Mouse (Mus musculus): ENCODE results near the gene Zer1.
A peak's percentile ranks its signal among the peaks of the same experiment; 100 is the strongest.

The Zer1 gene

GRCm38 (mm10) chr2:30130156-30130555 is 5.8 kb upstream of the Zer1 start:
- DNase-seq (ENCODE audit: inconsistent age in 2 of 2, low spot score in 1 of 2) = no peak

GRCm38 (mm10) chr2:30128789-30129188 is 4.4 kb upstream of the Zer1 start:
- DNase-seq (ENCODE audit: inconsistent age in 2 of 2, low spot score in 1 of 2) = peak in 1 of 2 experiments; percentile 81

- no peak for DNase-seq (ENCODE audit: inconsistent age in 2 of 2, low spot score in 1 of 2)
Measured at GRCm38 (mm10) chr2:30123729-30124471, 485 bp downstream of the Zer1 start.

- DNase-seq (ENCODE audit: inconsistent age in 2 of 2, low spot score in 1 of 2) = no peak
Measured at GRCm38 (mm10) chr2:30122766-30123165, 1.6 kb downstream of the Zer1 start.

- no peak for DNase-seq (ENCODE audit: inconsistent age in 2 of 2, low spot score in 1 of 2)
Measured at GRCm38 (mm10) chr2:30120269-30120668, 4.1 kb downstream of the Zer1 start.

- DNase-seq (ENCODE audit: inconsistent age in 2 of 2, low spot score in 1 of 2) = no peak
Measured at GRCm38 (mm10) chr2:30119641-30120051, 4.7 kb downstream of the Zer1 start.

GRCm38 (mm10) chr2:30112564-30112963 is 11.8 kb downstream of the Zer1 start:
- DNase-seq (ENCODE audit: inconsistent age in 2 of 2, low spot score in 1 of 2) = no peak

GRCm38 (mm10) chr2:30111500-30111899 is 12.9 kb downstream of the Zer1 start:
- no peak for DNase-seq (ENCODE audit: inconsistent age in 2 of 2, low spot score in 1 of 2)

GRCm38 (mm10) chr2:30108260-30108659 is 16.1 kb downstream of the Zer1 start:
- DNase-seq (ENCODE audit: inconsistent age in 2 of 2, low spot score in 1 of 2) = no peak

GRCm38 (mm10) chr2:30107646-30108045 is 16.7 kb downstream of the Zer1 start:
- DNase-seq (ENCODE audit: inconsistent age in 2 of 2, low spot score in 1 of 2) = no peak

GRCm38 (mm10) chr2:30106364-30106763 is 18.0 kb downstream of the Zer1 start:
- peak; percentile 35 to 72 for DNase-seq (ENCODE audit: inconsistent age in 2 of 2, low spot score in 1 of 2)

- DNase-seq (ENCODE audit: inconsistent age in 2 of 2, low spot score in 1 of 2) = no peak
Measured at GRCm38 (mm10) chr2:30100214-30100613, 24.2 kb downstream of the Zer1 start.

- DNase-seq (ENCODE audit: inconsistent age in 2 of 2, low spot score in 1 of 2) = peak; percentile 62 to 85
Measured at GRCm38 (mm10) chr2:30095882-30096527, 28.4 kb downstream of the Zer1 start.

- DNase-seq (ENCODE audit: inconsistent age in 2 of 2, low spot score in 1 of 2) = no peak
Measured at GRCm38 (mm10) chr2:30094208-30094588, 30.2 kb downstream of the Zer1 start.

GRCm38 (mm10) chr2:30093471-30094207 is 30.7 kb downstream of the Zer1 start, which contains the start of gene Zdhhc12:
Gene Zdhhc12, minus strand, starts transcription at chr2:30093648.
- peak; percentile 99 for DNase-seq (ENCODE audit: inconsistent age in 2 of 2, low spot score in 1 of 2)

- DNase-seq (ENCODE audit: inconsistent age in 2 of 2, low spot score in 1 of 2) = peak; percentile 21 to 51
Measured at GRCm38 (mm10) chr2:30092280-30092918, 32.0 kb downstream of the Zer1 start.

- DNase-seq (ENCODE audit: inconsistent age in 2 of 2, low spot score in 1 of 2) = no peak
Measured at GRCm38 (mm10) chr2:30091521-30091920, 32.9 kb downstream of the Zer1 start.

- DNase-seq (ENCODE audit: inconsistent age in 2 of 2, low spot score in 1 of 2) = no peak
Measured at GRCm38 (mm10) chr2:30087310-30087709, 37.1 kb downstream of the Zer1 start.

GRCm38 (mm10) chr2:30084632-30085031 is 39.8 kb downstream of the Zer1 start:
- no peak for DNase-seq (ENCODE audit: inconsistent age in 2 of 2, low spot score in 1 of 2)

GRCm38 (mm10) chr2:30084113-30084512 is 40.3 kb downstream of the Zer1 start:
- no peak for DNase-seq (ENCODE audit: inconsistent age in 2 of 2, low spot score in 1 of 2)

GRCm38 (mm10) chr2:30080181-30080800 is 44.1 kb downstream of the Zer1 start:
- no peak for DNase-seq (ENCODE audit: inconsistent age in 2 of 2, low spot score in 1 of 2)

Measured in adrenal gland, adult (tissue).